Mouse (Mus musculus) forebrain, embryonic 16.5 days (tissue): ENCODE results near the gene Sumo1. TPM values are rescaled to one million over a fixed set of nuclear protein-coding genes. Genes with fewer than 3 reads are reported as not detected.

Experiments
- ATAC-seq: fragments of 200-750 bp; cut with Nextera tagmentation; 2 replicates; pipeline ENCODE4 v1.8.0; 2017; ENCODE audit warnings: mild to moderate bottlenecking, moderate library complexity
- H3K27ac ChIP-seq: fragments of 300-500 bp; sonication (generic); 2 replicates; pipeline ENCODE4 v1.5.1; 2014; ENCODE audit warnings: low read length, control low read depth
- H3K27me3 ChIP-seq: fragments of 300-500 bp; sonication (generic); replicated peaks from 2 replicates; pipeline ENCODE4 v1.6.1; 2014; ENCODE audit warnings: low read length; ENCODE audit not compliant: control insufficient read depth, insufficient read depth
- H3K36me3 ChIP-seq: fragments of 300-500 bp; sonication (generic); 2 replicates; pipeline ENCODE4 v1.6.1; 2014; ENCODE audit not compliant: control insufficient read depth, insufficient read depth
- H3K4me1 ChIP-seq: fragments of 300-500 bp; sonication (generic); replicated peaks from 2 replicates; pipeline ENCODE4 v1.6.1; 2014; ENCODE audit warnings: low read length; ENCODE audit not compliant: control insufficient read depth, insufficient read depth
- H3K4me2 ChIP-seq: fragments of 300-500 bp; sonication (generic); 2 replicates; pipeline ENCODE4 v1.6.1; 2014; ENCODE audit warnings: mild to moderate bottlenecking, low read length, control low read depth
- H3K4me3 ChIP-seq: fragments of 300-500 bp; sonication (generic); replicated peaks from 2 replicates; pipeline ENCODE4 v1.5.1; 2014; ENCODE audit warnings: mild to moderate bottlenecking, low read length, control low read depth
- H3K9ac ChIP-seq: fragments of 300-500 bp; sonication (generic); replicated peaks from 2 replicates; pipeline ENCODE4 v1.6.1; 2014; ENCODE audit warnings: low read depth, low read length, control low read depth
- H3K9me3 ChIP-seq: fragments of 300-500 bp; sonication (generic); 2 replicates; pipeline ENCODE4 v1.6.1; 2016; ENCODE audit warnings: low read length; ENCODE audit not compliant: control insufficient read depth
- WGBS: fragments of 180-500 bp; shearing (Covaris S2); extraction: QIAGEN DNeasy Blood & Tissue Kit; methylation state at CpG from one replicate; pipeline ENCODE4 v1.1.7; 2014; 5-methylcytosine and 5-hydroxymethylcytosine counted together
- polyA plus RNA-seq: library from polyadenylated mRNA; unstranded; fragments of >200 nt; fragmentation: Nextera tagmentation; extraction: Ambion mirVana; gene quantifications from 2 replicates; pipeline ENCODE4 v1.2.1, GENCODE M21; 2015

The Sumo1 gene
- polyA plus RNA-seq, 1 experiment from 2014 or later, result 406 TPM

DNA sequence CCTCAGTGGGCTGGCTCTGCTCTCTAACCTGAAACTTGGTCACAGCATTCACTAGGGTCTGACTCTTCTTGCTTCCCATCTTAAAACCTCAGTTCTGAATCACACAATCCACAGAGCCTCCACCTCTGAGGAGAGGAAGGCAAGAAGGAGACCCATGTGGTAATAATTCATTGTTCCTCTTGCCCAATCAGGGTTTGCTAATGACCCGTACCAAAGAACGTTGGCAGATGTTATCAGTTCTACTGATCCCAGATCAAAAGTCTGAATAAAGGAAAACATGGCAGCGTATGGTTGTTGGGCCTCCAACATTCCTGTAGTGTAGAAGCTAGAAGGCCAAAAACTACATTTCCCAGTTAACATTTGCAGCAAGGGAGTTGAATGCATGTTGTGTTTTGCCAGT lies 99.1 kb downstream of the Sumo1 start:
- Histone ChIP-seq H3K4me3 (no peak overlapping the region), H3K4me2 (no peak overlapping the region), H3K27me3 (no peaks in the 10 kb centered on the region), H3K36me3 (no peaks in the 10 kb centered on the region), H3K4me1 (peaks cover 21% of the 10 kb centered on the region), H3K9me3 (no peaks in the 10 kb centered on the region), H3K27ac (no peak overlapping the region), H3K9ac (no peak overlapping the region)
- WGBS, result 92% methylated on average over 3 of the region's 3 CpGs
- no peak for ATAC-seq

- H3K27me3 ChIP-seq, result no peaks in the 10 kb centered on the region
- H3K36me3 ChIP-seq, result no peaks in the 10 kb centered on the region
- 83% methylated on average over 4 of the region's 4 CpGs for WGBS
- no peak overlapping the region for H3K9ac ChIP-seq
- no peak overlapping the region for H3K27ac ChIP-seq
- H3K4me1 ChIP-seq, result peaks cover 21% of the 10 kb centered on the region
- no peaks in the 10 kb centered on the region for H3K9me3 ChIP-seq
- H3K4me2 ChIP-seq, result no peak overlapping the region
- no peak for ATAC-seq
- H3K4me3 ChIP-seq, result no peak overlapping the region
Observed at GRCm38 (mm10) chr1:59570767-59571166, 99.9 kb downstream of the Sumo1 start.

DNA sequence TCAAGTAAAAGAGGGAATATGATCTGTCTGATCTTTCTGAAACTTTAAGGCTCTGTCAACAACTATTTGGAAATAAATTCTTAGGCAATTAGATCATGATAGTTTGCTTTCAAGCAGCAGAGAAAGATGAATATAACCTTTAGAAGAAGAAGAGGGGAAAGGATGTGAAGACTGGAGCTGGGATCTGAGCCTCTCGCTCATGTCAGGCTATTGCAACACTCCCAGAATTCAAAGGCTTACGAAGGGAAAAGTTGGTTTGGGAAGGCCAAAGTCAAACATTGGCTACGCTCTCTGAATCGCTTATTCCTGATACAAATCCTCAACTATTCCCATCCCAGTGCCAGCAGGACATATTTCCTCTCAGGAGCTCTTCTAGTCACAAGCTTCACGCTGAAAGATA lies 101.3 kb downstream of the Sumo1 start:
- Histone ChIP-seq H3K36me3 (no peaks in the 10 kb centered on the region), H3K27ac (no peak overlapping the region), H3K9ac (no peak overlapping the region), H3K4me1 (peaks cover 12% of the 10 kb centered on the region), H3K4me3 (no peak overlapping the region), H3K4me2 (no peak overlapping the region), H3K9me3 (no peaks in the 10 kb centered on the region), H3K27me3 (no peaks in the 10 kb centered on the region)
- WGBS, result 85% methylated on average over 5 of the region's 5 CpGs
- ATAC-seq, result no peak

DNA sequence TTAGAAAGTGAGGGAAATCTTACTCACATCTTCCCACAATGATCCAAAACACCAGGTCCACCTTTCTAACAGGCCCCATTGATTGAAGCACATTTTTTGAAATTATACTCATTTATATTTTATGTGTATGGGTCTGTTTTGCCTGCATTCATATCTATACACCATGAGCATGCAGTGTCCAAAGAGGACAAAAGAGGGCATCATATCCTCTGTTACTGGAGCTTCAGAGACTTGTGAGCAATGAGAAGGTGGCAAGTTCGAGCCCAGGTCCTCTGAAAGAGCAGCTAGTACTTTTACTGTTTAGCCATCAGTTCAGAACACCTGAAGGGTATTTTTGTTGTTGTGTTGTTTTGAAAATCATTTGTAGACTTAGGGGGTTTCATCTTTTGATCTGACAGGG lies 102.4 kb downstream of the Sumo1 start:
- no peak overlapping the region for H3K4me2 ChIP-seq
- H3K27ac ChIP-seq, result no peak overlapping the region
- no peaks in the 10 kb centered on the region for H3K36me3 ChIP-seq
- no peaks in the 10 kb centered on the region for H3K9me3 ChIP-seq
- peaks cover 5% of the 10 kb centered on the region; the same call in 1 of the 2 replicates for H3K4me1 ChIP-seq
- no peak overlapping the region for H3K9ac ChIP-seq
- 100% methylated on average over 1 of the region's 1 CpGs for WGBS
- ATAC-seq, result no peak
- no peak overlapping the region for H3K4me3 ChIP-seq
- no peaks in the 10 kb centered on the region for H3K27me3 ChIP-seq

DNA sequence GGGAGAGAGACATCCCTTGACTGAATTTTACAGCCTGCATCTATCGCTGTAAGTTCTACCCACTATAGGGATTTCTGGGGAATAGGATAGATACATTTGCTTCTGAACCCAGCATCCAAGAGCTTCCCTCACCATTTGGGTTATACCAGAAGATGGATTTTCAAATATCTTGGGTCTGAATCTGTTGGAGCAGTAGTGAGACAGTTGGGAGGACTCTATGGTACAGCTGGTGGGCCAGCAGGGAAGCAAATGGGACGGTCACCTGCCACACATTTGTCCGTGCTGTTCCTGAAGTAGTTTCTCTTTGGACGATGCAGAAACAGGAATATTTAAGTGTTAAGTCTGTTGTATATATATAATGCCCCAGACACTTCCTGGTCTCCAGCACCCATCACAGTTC lies 103.1 kb downstream of the Sumo1 start:
- peaks cover 5% of the 10 kb centered on the region; the same call in 1 of the 2 replicates for H3K4me1 ChIP-seq
- 77% methylated on average over 4 of the region's 4 CpGs for WGBS
- H3K27me3 ChIP-seq, result no peaks in the 10 kb centered on the region
- H3K9ac ChIP-seq, result no peak overlapping the region
- H3K4me2 ChIP-seq, result no peak overlapping the region
- no peak overlapping the region for H3K4me3 ChIP-seq
- H3K36me3 ChIP-seq, result no peaks in the 10 kb centered on the region
- ATAC-seq, result no peak
- H3K9me3 ChIP-seq, result no peaks in the 10 kb centered on the region
- H3K27ac ChIP-seq, result no peak overlapping the region

DNA sequence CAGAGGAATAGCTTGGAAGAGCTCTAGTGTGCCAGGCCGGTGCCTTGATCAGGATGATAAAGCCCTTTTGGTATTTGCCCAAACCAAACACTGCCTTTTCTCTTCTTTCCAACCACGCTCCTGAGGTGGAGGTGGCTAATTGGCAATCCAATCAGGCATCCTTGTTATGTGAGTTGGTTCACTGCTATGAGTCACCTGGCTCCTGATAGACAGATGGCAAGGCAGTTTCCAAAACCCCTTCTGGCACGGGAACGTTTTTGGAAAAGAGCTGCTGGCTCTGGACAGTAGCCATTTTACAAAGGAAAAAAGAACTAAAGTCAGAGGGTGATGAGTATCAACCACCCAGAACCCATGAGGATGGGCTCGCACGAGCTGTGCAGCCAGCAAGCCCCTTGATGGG lies 103.7 kb downstream of the Sumo1 start:
- 30% methylated on average over 6 of the region's 6 CpGs for WGBS
- H3K27me3 ChIP-seq, result no peaks in the 10 kb centered on the region
- no peak overlapping the region for H3K4me2 ChIP-seq
- ATAC-seq, result 0 out of 2 replicates have a peak, but pooled peaks have one; percentile 43
- H3K36me3 ChIP-seq, result no peaks in the 10 kb centered on the region
- no peak overlapping the region for H3K27ac ChIP-seq
- H3K4me1 ChIP-seq, result peaks cover 5% of the 10 kb centered on the region; the same call in 1 of the 2 replicates
- H3K9ac ChIP-seq, result no peak overlapping the region
- H3K9me3 ChIP-seq, result no peaks in the 10 kb centered on the region
- no peak overlapping the region for H3K4me3 ChIP-seq

- H3K9ac ChIP-seq, result no peak overlapping the region
- 69% methylated on average over 7 of the region's 7 CpGs for whole genome bisulfite sequencing
Observed at GRCm38 (mm10) chr1:59566281-59566680, 104.4 kb downstream of the Sumo1 start.

GRCm38 (mm10) chr1:59565804-59566203 lies 104.8 kb downstream of the Sumo1 start:
- ATAC-seq, result no peak
- H3K4me2 ChIP-seq, result no peak overlapping the region
- no peaks in the 10 kb centered on the region for H3K36me3 ChIP-seq
- H3K4me3 ChIP-seq, result no peak overlapping the region
- H3K27me3 ChIP-seq, result no peaks in the 10 kb centered on the region
- WGBS, result 91% methylated on average over 5 of the region's 5 CpGs
- H3K9ac ChIP-seq, result no peak overlapping the region
- H3K9me3 ChIP-seq, result no peaks in the 10 kb centered on the region
- H3K4me1 ChIP-seq, result peaks cover 5% of the 10 kb centered on the region; the same call in 1 of the 2 replicates
- H3K27ac ChIP-seq, result no peak overlapping the region

More at GRCm38 (mm10) chr1:59566281-59566680, 104.4 kb downstream of the Sumo1 start:
- ATAC-seq, result no peak
- H3K4me1 ChIP-seq, result peaks cover 5% of the 10 kb centered on the region; the same call in 1 of the 2 replicates
- H3K36me3 ChIP-seq, result no peaks in the 10 kb centered on the region
- H3K27ac ChIP-seq, result no peak overlapping the region
- no peak overlapping the region for H3K4me2 ChIP-seq
- no peak overlapping the region for H3K4me3 ChIP-seq
- H3K27me3 ChIP-seq, result no peaks in the 10 kb centered on the region
- no peaks in the 10 kb centered on the region for H3K9me3 ChIP-seq

GRCm38 (mm10) chr1:59563581-59563980 lies 107.1 kb downstream of the Sumo1 start:
- Histone ChIP-seq H3K27me3 (no peaks in the 10 kb centered on the region), H3K4me3 (no peak overlapping the region), H3K9me3 (no peaks in the 10 kb centered on the region), H3K9ac (no peak overlapping the region), H3K4me2 (no peak overlapping the region), H3K4me1 (peaks cover 5% of the 10 kb centered on the region; the same call in 1 of the 2 replicates), H3K27ac (no peak overlapping the region), H3K36me3 (no peaks in the 10 kb centered on the region)
- ATAC-seq, result no peak
- WGBS, result 52% methylated on average over 2 of the region's 2 CpGs

DNA sequence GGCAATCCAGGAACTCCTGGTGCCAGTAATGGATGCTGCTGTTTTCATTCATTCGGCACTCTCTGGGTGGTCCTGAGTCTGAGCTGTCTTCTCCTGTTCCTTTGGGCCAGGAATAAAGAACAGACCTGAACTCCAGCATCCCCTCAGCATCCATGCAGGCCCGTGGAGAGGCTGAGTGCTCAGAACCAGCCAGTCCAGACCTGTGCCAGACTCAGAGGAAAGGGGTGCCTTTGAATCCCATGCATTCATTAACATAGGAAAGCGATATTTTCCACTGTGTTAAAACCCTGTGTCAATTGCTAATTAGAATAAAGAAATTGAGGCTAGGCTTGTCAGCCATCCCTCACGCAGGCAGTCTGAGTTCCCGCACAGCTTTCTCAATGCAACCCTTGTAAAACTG lies 116.9 kb downstream of the Sumo1 start:
- peak; percentile 87 for ATAC-seq
- H3K9ac ChIP-seq, result no peak overlapping the region
- no peaks in the 10 kb centered on the region for H3K9me3 ChIP-seq
- H3K27me3 ChIP-seq, result no peaks in the 10 kb centered on the region
- H3K4me1 ChIP-seq, result peaks cover 8% of the 10 kb centered on the region
- H3K4me2 ChIP-seq, result no peak overlapping the region
- H3K36me3 ChIP-seq, result no peaks in the 10 kb centered on the region
- peak overlapping the region; percentile 21 for H3K27ac ChIP-seq
- WGBS, result 9% methylated on average over 5 of the region's 5 CpGs
- no peak overlapping the region for H3K4me3 ChIP-seq
